ENCODE assay signal across 12 mouse cellular contexts in the genomic region with DNA sequence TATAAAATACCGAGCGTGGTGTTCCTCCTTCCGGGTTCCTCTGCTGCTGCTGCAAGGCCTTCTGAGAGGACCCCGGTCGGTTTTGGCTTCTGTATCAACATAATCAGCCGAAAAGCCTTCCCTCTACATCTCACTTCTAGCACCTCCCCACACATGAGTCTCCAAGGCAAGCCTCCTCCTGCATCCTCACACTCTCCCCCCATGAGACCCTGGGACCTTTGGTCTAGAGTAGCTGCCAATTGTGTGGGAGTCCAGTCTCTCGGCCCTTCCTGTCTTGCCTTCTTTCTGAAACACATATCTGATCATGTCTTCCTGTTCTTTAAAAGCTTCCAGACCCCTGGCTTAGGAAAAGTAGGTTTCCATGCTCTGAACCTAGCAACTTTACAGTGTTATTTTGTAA.
DNase-seq lines count a peak whose midpoint lies in the region; ATAC-seq and TF ChIP-seq lines count a peak whose summit lies in the region.
"Had no signal": no experiment of that assay in that cellular context is flagged by ENCODE, and none has a peak within 500 bp of the region (broad histone marks: within the 10 kb centered on the region; RNA-seq: fewer than 3 reads in every experiment).

No protein-coding gene starts in this region.

- no peak for TF ChIP-seq CTCF in gastrocnemius, adult 2 months (IDR thresholded peaks at IDR 0.05)

- no peaks in the 10 kb centered on the region; the same call in none of the 2 replicates for H3K4me1 ChIP-seq in liver, embryonic 13.5 days (replicated peaks)
- 0 out of 2 replicates have a peak, but pooled peaks cover 4% of the 10 kb centered on the region for H3K4me1 ChIP-seq in liver, embryonic 11.5 days (replicated peaks; ENCODE audit: control insufficient read depth, insufficient read depth, low read length)
- H3K4me1 ChIP-seq in midbrain, embryonic 15.5 days: peaks cover 33% of the 10 kb centered on the region
- peaks cover 16% of the 10 kb centered on the region for H3K4me1 ChIP-seq in hindbrain, embryonic 13.5 days (replicated peaks)

- no peak overlapping the region for H3K4me2 ChIP-seq in liver, embryonic 13.5 days
- no peak overlapping the region for H3K4me2 ChIP-seq in liver, embryonic 11.5 days
- H3K4me2 ChIP-seq in midbrain, embryonic 15.5 days: no peak overlapping the region
- no peak overlapping the region for H3K4me2 ChIP-seq in hindbrain, embryonic 13.5 days
- H3K4me2 ChIP-seq: midbrain, embryonic 12.5 days had no signal

- peak overlapping the region; percentile 30 for H3K4me3 ChIP-seq in gastrocnemius, adult 2 months
- no peak overlapping the region for H3K4me3 ChIP-seq in liver, embryonic 13.5 days (replicated peaks)
- no peak overlapping the region for H3K4me3 ChIP-seq in liver, embryonic 11.5 days (ENCODE audit: low read depth, low read length)
- H3K4me3 ChIP-seq in midbrain, embryonic 15.5 days: no peak overlapping the region
- H3K4me3 ChIP-seq in hindbrain, embryonic 13.5 days: no peak overlapping the region
- H3K4me3 ChIP-seq: midbrain, embryonic 12.5 days had no signal

- no peak for DNase-seq in gastrocnemius, adult 2 months
- no peak for DNase-seq in gastrocnemius, postnatal 4 days (ENCODE audit: low spot score in 2 of 2)
- DNase-seq in liver, embryonic 13.5 days: no peak
- no peak for DNase-seq in liver, embryonic 11.5 days (ENCODE audit: low spot score)
- DNase-seq in heart, adult 8-10 months (ENCODE audit: low spot score): peak; percentile 40
- DNase-seq in frontal cortex, postnatal 10 days (ENCODE audit: low spot score in 2 of 2): no peak
- DNase-seq: adrenal gland, adult 2 months; gastrocnemius, postnatal 14 days; right cerebral cortex, postnatal 25 days had no signal

- no peaks in the 10 kb centered on the region for H3K27me3 ChIP-seq in liver, embryonic 13.5 days
- H3K27me3 ChIP-seq in liver, embryonic 11.5 days (replicated peaks; ENCODE audit: control insufficient read depth, insufficient read depth, low read length): no peaks in the 10 kb centered on the region
- no peaks in the 10 kb centered on the region for H3K27me3 ChIP-seq in midbrain, embryonic 15.5 days (replicated peaks)
- no peaks in the 10 kb centered on the region for H3K27me3 ChIP-seq in hindbrain, embryonic 13.5 days
- H3K27me3 ChIP-seq: midbrain, embryonic 12.5 days had no signal

- H3K27ac ChIP-seq in gastrocnemius, adult 2 months: peak overlapping the region; percentile 58
- H3K27ac ChIP-seq in liver, embryonic 13.5 days: peak overlapping the region; percentile 43; the same call in 1 of the 2 replicates
- no peak overlapping the region for H3K27ac ChIP-seq in liver, embryonic 11.5 days (ENCODE audit: low read depth, low read length)
- H3K27ac ChIP-seq in midbrain, embryonic 15.5 days: 0 out of 2 replicates have a peak overlapping the region, but pooled peaks have one; percentile 39
- no peak overlapping the region for H3K27ac ChIP-seq in hindbrain, embryonic 13.5 days
- H3K27ac ChIP-seq: midbrain, embryonic 12.5 days had no signal

- no peaks in the 10 kb centered on the region for H3K9me3 ChIP-seq in liver, embryonic 13.5 days (replicated peaks)
- no peaks in the 10 kb centered on the region for H3K9me3 ChIP-seq in liver, embryonic 11.5 days (ENCODE audit: control insufficient read depth, low read length)
- H3K9me3 ChIP-seq in midbrain, embryonic 15.5 days: no peaks in the 10 kb centered on the region
- H3K9me3 ChIP-seq in hindbrain, embryonic 13.5 days: no peaks in the 10 kb centered on the region
- H3K9me3 ChIP-seq: midbrain, embryonic 12.5 days had no signal

- no peaks in the 10 kb centered on the region for H3K36me3 ChIP-seq in liver, embryonic 13.5 days
- no peaks in the 10 kb centered on the region for H3K36me3 ChIP-seq in liver, embryonic 11.5 days (ENCODE audit: control insufficient read depth, insufficient read depth, low read length)
- no peaks in the 10 kb centered on the region; the same call in 1 of the 2 replicates for H3K36me3 ChIP-seq in midbrain, embryonic 15.5 days (replicated peaks)
- H3K36me3 ChIP-seq in hindbrain, embryonic 13.5 days: peaks cover 8% of the 10 kb centered on the region

- intact Hi-C loops in gastrocnemius, adult 2 months (cut with DNase I): no loop called here

- ATAC-seq in liver, embryonic 13.5 days (ENCODE audit: low read depth): no peak
- no peak for ATAC-seq in liver, embryonic 11.5 days (replicated peaks; ENCODE audit: low FRiP score)
- no peak for ATAC-seq in midbrain, embryonic 15.5 days (replicated peaks)
- ATAC-seq in hindbrain, embryonic 13.5 days (ENCODE audit: low FRiP score): no peak

- no peak overlapping the region for H3K9ac ChIP-seq in liver, embryonic 13.5 days
- H3K9ac ChIP-seq in liver, embryonic 11.5 days (ENCODE audit: low read depth, low read length): no peak overlapping the region
- H3K9ac ChIP-seq in midbrain, embryonic 15.5 days: no peak overlapping the region
- H3K9ac ChIP-seq in hindbrain, embryonic 13.5 days: no peak overlapping the region
- H3K9ac ChIP-seq: midbrain, embryonic 12.5 days had no signal

- WGBS in liver, embryonic 13.5 days (ENCODE audit: insufficient replicate concordance): 51% methylated on average over 7 of the region's 7 CpGs
- WGBS in liver, embryonic 11.5 days: 53% methylated on average over 7 of the region's 7 CpGs
- WGBS in midbrain, embryonic 15.5 days: 81% methylated on average over 7 of the region's 7 CpGs
- whole genome bisulfite sequencing in hindbrain, embryonic 13.5 days: 86% methylated on average over 7 of the region's 7 CpGs

Comparison
In these comparisons a context has a peak if more than half of its experiments do, and no peak if none do; other contexts are left out.
1. H3K27ac ChIP-seq: peak in gastrocnemius, adult 2 months (single experiment), liver, embryonic 13.5 days (single experiment) and midbrain, embryonic 15.5 days (single experiment); none in liver, embryonic 11.5 days (single experiment) and hindbrain, embryonic 13.5 days (single experiment).